In the genomic region with DNA sequence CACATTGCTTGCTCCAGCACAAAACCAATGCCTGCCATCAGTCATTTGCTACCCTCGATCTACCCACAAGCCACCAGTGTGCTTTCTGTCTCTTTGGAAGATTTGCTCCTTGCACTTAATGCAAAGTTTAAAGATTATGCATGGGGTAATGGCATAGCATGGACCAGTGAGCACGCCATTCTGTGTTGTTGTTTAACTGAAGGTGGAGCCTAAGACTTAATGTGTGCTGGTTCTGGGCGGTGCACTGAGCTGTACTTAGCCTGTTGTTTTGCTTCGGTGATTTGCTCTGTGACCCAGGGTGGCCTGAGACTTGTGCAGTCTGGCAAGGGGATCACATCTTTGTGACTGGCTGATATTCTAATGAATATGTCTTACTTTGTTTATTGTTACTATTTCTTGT, we compare ENCODE assay signal across 20 mouse cellular contexts. TPM values are rescaled to one million over a fixed set of nuclear protein-coding genes. Genes with fewer than 3 reads are reported as not detected.
"Had no signal": no experiment of that assay in that cellular context is flagged by ENCODE, and none has a peak within 500 bp of the region (broad histone marks: within the 10 kb centered on the region; RNA-seq: fewer than 3 reads in every experiment).

No protein-coding gene starts in this region.

- H3K4me2 ChIP-seq: hindbrain, embryonic 14.5 days; limb, embryonic 12.5 days; liver, embryonic 13.5 days; lung, embryonic 15.5 days; midbrain, embryonic 12.5 days had no signal

- H3K9ac ChIP-seq: hindbrain, embryonic 14.5 days; limb, embryonic 12.5 days; liver, embryonic 13.5 days; liver, postnatal 0 days; lung, embryonic 15.5 days; midbrain, embryonic 12.5 days had no signal

- DNase-seq: layer of hippocampus, adult 9-11 months; liver; liver, embryonic 13.5 days; liver, postnatal 0 days; lung, postnatal 14 days; spleen, adult 18-20 months; thymus, adult 18-20 months; thymus, postnatal 14 days had no signal

- H3K27me3 ChIP-seq: limb, embryonic 12.5 days; liver, embryonic 13.5 days; lung, embryonic 15.5 days; megakaryocyte, embryonic 14.5 days; midbrain, embryonic 12.5 days had no signal

- ATAC-seq: intestine, embryonic 16.5 days; liver, postnatal 0 days; midbrain, embryonic 16.5 days had no signal

- H3K27ac ChIP-seq: hindbrain, embryonic 14.5 days; limb, embryonic 12.5 days; liver, embryonic 13.5 days; lung, embryonic 15.5 days; macrophage; midbrain, embryonic 12.5 days had no signal

- H3K9me3 ChIP-seq: limb, embryonic 12.5 days; liver, embryonic 13.5 days; lung, embryonic 15.5 days; megakaryocyte, embryonic 14.5 days; midbrain, embryonic 12.5 days had no signal

- H3K4me3 ChIP-seq: limb, embryonic 12.5 days; liver, embryonic 13.5 days; lung, embryonic 15.5 days; megakaryocyte, embryonic 14.5 days; midbrain, embryonic 12.5 days had no signal

RNA-seq across cellular contexts. Expression of a gene that starts 14.1 kb away (rescaled TPM):
- total RNA-seq: layer of hippocampus, adult 18-20 months; left cerebral cortex, postnatal 36 days had no signal
- polyA plus RNA-seq: hindbrain, embryonic 14.5 days; intestine, embryonic 16.5 days; limb, embryonic 12.5 days; liver, embryonic 13.5 days; liver, postnatal 0 days; lung, embryonic 15.5 days; macrophage; midbrain, embryonic 12.5 days; midbrain, embryonic 16.5 days; neural tube, embryonic 14.5 days; stomach, embryonic 16.5 days had no signal

RNA-seq across cellular contexts. Expression of a gene that starts 22.8 kb away (rescaled TPM):
- total RNA-seq: layer of hippocampus, adult 18-20 months; left cerebral cortex, postnatal 36 days had no signal
- polyA plus RNA-seq: hindbrain, embryonic 14.5 days; limb, embryonic 12.5 days; liver, embryonic 13.5 days; liver, postnatal 0 days; macrophage; midbrain, embryonic 12.5 days; midbrain, embryonic 16.5 days; neural tube, embryonic 14.5 days had no signal

RNA-seq across cellular contexts. Expression of a gene that starts 40.4 kb away (rescaled TPM):
- total RNA-seq: layer of hippocampus, adult 18-20 months; left cerebral cortex, postnatal 36 days had no signal
- polyA plus RNA-seq: hindbrain, embryonic 14.5 days; limb, embryonic 12.5 days; liver, embryonic 13.5 days; liver, postnatal 0 days; lung, embryonic 15.5 days; macrophage; midbrain, embryonic 12.5 days; midbrain, embryonic 16.5 days; neural tube, embryonic 14.5 days had no signal
